Mouse (Mus musculus): Measurements from ENCODE around the gene Pex10. TPM values are rescaled to one million over a fixed set of nuclear protein-coding genes. Genes with fewer than 3 reads are reported as not detected.

Gene Pex10
- total RNA-seq, 4 experiments from 2014 or later: 18.2 to 25.4 (median 21.9) TPM

DNA sequence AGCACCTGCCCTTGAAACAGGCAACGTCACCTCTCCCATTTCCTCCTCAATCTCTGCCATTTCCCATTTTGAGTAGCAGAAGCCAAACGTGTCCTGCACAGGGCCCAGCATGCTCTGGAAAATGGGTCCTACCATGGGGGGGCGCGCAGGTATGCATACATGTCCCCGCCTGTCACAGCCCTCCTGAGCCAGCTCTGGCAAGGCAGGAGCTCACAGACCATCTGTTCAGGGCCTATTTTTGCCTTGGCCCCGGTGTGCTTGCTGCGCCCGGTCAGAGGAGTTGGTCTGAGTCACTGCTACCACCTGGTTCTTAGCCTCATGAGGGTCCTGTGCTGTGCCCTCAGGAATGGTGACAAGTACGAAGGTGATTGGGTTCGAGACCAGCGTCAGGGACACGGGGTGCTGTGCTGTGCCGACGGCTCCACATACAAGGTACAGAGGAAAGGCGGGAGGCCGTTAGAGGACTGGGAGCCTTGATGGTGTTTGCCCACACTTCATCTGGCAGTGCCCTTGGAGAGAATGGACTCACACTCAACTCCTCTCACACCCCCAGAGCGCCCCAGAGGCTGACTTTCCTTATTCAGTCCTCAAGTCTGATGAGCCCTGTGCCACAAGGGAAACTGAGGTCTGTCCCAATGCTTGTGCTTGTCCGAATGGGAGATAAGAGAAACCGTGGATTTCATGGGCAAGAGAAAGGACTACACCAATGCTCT lies 26.1 kb downstream of the Pex10 start:
- no peak for DNase-seq (ENCODE audit: low spot score in 2 of 2)

DNA sequence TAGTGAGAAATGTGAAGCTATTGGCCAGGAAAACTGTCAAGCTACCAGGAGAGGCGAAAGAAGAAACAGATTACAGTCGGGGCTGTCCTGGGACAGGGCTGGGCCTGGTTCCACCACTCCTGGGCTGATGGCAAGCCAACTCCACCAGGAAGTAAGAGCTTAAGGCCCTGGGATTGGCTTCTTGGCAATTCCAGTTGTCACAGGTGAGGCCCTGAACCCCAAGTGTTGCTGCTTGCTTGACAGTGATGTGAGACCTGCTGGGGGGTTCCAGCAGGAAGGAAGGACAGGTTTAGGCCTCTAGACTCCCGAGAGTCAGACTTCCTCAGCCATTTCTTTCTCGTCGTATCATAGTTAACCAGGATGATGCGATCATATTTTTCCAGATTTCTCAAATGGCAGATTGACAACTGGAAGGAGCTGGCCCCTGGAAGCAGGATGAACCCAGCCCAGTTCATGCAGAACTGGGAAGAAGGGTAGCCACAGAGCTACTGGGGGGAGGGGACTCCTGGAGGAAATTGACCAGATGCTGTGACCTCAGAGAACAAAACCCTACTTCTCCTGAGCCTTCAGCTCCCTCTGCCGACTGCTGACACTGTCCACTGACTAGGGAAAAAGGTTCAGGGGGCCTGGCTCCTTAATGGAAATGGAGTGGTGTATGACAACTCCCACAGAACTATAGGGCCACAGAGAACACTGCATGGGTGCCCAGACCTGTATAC lies 26.8 kb downstream of the Pex10 start:
- no peak for DNase-seq (ENCODE audit: low spot score in 2 of 2)

GRCm38 (mm10) chr4:155094565-155094964 lies 27.7 kb downstream of the Pex10 start:
- peak in 1 of 2 experiments; percentile 41 for DNase-seq (ENCODE audit: low spot score in 2 of 2)

DNA sequence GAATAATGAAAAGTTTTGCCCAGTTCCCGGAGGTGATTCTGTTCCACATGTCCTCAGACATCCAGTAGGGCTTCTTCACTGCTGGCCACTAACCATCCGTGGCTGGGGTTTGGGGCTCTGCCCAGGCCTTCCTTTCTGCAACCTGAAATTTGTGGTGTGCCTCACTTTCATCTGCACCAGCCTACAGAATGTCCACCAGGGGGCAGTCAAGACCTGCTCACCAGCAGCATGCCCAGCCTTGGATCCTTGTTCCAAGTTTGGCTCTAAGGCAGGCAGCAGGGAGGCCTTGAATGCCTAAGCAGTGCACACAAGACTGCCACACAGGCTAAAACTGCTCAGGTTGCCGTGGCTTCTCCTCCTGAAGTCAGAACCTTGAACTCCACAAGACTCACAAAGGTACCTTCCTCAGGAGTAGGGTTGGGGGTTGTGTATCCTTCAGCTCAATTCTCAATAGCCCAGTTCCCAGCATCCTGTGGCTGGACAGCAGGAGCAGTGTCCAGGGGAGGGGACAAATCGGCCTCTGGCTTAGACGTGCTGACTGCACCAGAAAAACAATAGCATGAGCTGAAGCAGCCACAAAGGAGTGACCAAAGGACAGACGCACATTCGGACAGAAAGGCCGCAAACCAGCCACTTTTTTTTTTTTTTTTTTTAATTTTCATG lies 28.6 kb downstream of the Pex10 start:
- DNase-seq (ENCODE audit: low spot score in 2 of 2): peak; percentile 85 to 91

- no peak for DNase-seq (ENCODE audit: low spot score in 2 of 2)
Measured at GRCm38 (mm10) chr4:155095967-155096366, 29.2 kb downstream of the Pex10 start.

DNA sequence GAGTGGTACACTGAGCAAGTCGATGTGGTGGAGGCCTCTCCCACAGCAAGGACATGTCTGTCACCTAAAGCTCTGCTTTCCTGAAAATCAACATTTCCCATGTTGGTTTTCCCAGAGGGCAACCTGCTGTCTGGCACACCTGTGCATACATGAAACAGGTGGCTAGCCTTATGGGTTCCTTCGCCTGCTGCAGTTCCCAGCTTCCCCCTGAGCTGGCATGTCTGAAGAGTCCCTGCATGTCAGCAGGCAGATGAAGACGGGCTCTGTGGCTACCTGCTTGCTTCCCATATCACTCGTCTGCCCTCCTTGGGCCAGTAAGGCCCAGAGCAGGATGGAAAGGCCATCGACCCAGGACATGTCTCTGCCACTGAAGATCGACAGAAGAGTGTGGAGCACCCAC lies 30.6 kb downstream of the Pex10 start:
- no peak for DNase-seq (ENCODE audit: low spot score in 2 of 2)

DNA sequence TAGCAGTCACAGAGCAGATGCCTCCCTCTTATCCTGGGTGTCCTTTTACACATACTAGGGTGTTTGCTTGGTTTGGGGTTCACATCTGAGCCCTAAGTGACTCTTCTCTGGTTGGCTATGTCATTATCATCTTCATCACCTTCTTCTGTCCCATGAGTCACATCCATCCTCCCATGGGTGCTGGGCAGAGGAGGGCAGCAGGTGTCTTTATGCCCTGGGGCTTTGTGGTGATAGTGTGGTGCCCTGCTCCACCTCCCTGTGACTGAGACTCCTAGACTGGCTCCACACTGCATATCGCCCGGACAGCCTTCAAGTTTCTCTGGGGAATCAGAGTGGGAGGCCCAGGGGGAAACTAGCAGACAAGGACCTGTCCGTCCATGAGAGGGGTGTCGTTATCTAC lies 31.8 kb downstream of the Pex10 start:
- no peak for DNase-seq (ENCODE audit: low spot score in 2 of 2)

- DNase-seq (ENCODE audit: low spot score in 2 of 2): no peak
Measured at GRCm38 (mm10) chr4:155107886-155108285, 41.1 kb downstream of the Pex10 start.

DNA sequence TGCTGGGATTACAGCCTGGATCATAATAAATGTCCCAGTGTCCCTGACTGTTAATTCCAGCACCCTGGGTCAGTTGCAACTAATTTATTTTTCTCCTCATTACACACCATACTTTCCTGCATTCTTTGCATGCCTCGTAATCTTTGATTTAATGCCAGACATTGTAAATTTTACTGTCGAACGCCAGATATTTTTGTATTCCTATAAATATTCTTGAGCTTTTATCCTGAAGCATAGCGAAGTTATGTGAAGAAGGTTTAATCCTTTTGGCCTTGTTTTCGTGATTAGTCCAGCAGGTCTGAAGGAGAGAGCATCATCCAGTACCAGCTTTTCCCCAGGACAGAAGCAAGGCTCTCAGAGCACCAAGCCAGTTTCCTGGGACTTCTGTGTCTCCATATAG lies 42.7 kb downstream of the Pex10 start:
- no peak for DNase-seq (ENCODE audit: low spot score in 2 of 2)

- no peak for DNase-seq (ENCODE audit: low spot score in 2 of 2)
Measured at GRCm38 (mm10) chr4:155113766-155114410, 47.1 kb downstream of the Pex10 start.

GRCm38 (mm10) chr4:155116607-155117006 lies 49.8 kb downstream of the Pex10 start:
- DNase-seq (ENCODE audit: low spot score in 2 of 2): no peak

DNA sequence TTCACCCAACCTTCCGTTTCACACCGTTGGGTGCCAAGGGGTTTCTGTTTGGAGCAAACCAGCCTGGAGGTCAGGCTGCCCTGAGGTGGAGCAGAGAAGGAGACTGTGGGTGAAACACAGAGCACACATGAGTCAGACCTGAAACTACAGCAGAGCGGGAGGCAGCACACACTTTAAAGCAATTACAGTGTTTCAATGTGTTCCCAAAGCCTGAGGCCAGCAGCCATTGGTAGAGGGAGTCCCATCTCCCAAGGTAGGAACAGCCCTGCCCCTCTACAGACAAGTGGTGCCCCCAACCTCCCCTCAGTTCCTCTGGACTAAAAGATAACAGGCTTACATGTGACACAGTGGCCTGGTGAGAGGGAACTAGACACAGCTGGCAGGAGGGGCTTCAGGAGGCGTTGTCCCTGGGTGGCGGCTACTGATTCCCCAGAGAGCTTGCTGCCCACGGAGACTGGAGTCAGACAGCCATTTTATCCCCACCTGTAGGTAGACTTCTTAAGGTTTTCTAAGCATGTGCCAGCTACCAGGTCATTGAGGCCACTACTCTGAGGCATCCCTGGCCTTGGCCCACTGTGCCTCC lies 50.7 kb downstream of the Pex10 start:
- no peak for DNase-seq (ENCODE audit: low spot score in 2 of 2)

- DNase-seq (ENCODE audit: low spot score in 2 of 2): no peak
Measured at GRCm38 (mm10) chr4:155118278-155118677, 51.5 kb downstream of the Pex10 start.

DNA sequence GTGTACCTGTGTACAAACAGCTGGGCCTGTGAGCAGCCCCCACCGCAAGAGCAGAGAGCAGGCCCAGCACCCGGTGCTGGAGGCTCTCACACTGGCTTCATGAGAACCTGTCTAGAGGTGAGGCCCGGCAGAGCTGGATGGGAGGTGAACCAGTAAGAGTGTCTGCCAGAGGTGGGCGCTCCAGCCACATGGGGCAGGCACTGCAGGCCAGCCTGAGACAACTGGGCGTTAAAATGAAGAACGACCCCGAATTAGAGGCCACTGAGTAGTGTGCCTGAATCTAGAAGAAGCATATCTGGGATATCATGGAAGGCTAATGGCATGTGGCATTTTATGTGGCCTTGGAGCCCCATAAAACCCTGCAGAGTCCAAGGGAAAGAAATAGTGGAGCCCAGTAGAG lies 53.2 kb downstream of the Pex10 start:
- DNase-seq (ENCODE audit: low spot score in 2 of 2): no peak

DNA sequence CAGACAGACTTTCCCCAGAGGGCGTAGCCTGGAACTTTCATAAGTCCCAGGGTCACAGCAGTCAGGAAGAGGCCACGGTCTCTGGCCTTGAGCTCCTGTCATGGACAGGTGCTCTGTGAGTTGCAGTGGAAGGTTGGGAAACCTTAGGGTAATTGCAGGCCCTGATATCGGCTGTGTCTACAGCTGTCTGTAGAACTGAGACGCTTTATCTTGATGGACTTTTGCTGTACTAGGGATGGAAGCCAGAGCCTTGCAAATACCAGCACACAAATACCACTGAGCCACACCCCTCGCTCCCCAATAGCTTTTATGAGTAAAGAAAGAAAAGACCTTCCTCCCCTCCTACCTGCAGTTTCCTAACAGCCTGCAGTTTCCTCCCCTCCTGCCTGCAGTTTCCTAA lies 53.8 kb downstream of the Pex10 start:
- DNase-seq (ENCODE audit: low spot score in 2 of 2): no peak

GRCm38 (mm10) chr4:155121222-155121621 lies 54.4 kb downstream of the Pex10 start:
- DNase-seq (ENCODE audit: low spot score in 2 of 2): no peak

Other genes with a start within 250 kb of the Pex10 start
- gene Ttc34, start 229.6 kb upstream of the Pex10 start, total RNA-seq (2022): 1 to 10 TPM; 2.2 to 3.3 (median 2.8) TPM
- gene Mmel1, start 197.4 kb upstream of the Pex10 start, total RNA-seq (2022): under 1 TPM; 0.25 to 0.73 (median 0.41) TPM
- 10 to 100 TPM; 49.5 to 59.8 (median 57.0) TPM for gene Fam213b, start 167.9 kb upstream of the Pex10 start, total RNA-seq (2022)
- 1 to 10 TPM; 1.6 to 5.2 (median 3.8) TPM for gene Tnfrsf14, start 138.5 kb upstream of the Pex10 start, total RNA-seq (2022)
- 10 to 100 TPM; 15.1 to 33.7 (median 22.6) TPM for gene Hes5, start 106.1 kb upstream of the Pex10 start, total RNA-seq (2022)
- gene Pank4, start 102.9 kb upstream of the Pex10 start, total RNA-seq (2022): 10 to 100 TPM; 34.4 to 46.8 (median 42.3) TPM
- 100 to 1,000 TPM in 1 of 4 experiments, 10 to 100 TPM in 3; 85.1 to 110 (median 94.9) TPM for gene Plch2, start 10.2 kb upstream of the Pex10 start, total RNA-seq (2022)
- 10 to 100 TPM; 57.4 to 63.2 (median 60.8) TPM for gene Rer1, start 19.4 kb downstream of the Pex10 start, total RNA-seq (2022)
- 10 to 100 TPM; 11.5 to 19.0 (median 16.4) TPM for gene Morn1, start 19.6 kb downstream of the Pex10 start, total RNA-seq (2022)
- gene Ski, start 155.6 kb downstream of the Pex10 start, total RNA-seq (2022): 100 to 1,000 TPM; 122 to 130 (median 125) TPM
- 10 to 100 TPM; 24.1 to 35.0 (median 31.4) TPM for gene Faap20, start 182.8 kb downstream of the Pex10 start, total RNA-seq (2022)

Measured in layer of hippocampus, adult 8-10 months (tissue).